Mouse (Mus musculus) intestine, postnatal 0 days (tissue): Measurements from ENCODE around the gene Tnnt1. TPM values are rescaled to one million over a fixed set of nuclear protein-coding genes. Genes with fewer than 3 reads are reported as not detected.
"Not testable (repeated sequence)": the region's sequence is repeated elsewhere in the genome, so short reads cannot be mapped to it uniquely, and the experiment has no call there.

Source experiments
- ATAC-seq: fragments of 200-750 bp; cut with Nextera tagmentation; 2 replicates; pipeline ENCODE4 v1.8.0; 2017; ENCODE audit warnings: mild to moderate bottlenecking, moderate TSS enrichment, moderate library complexity
- H3K27ac ChIP-seq: fragments of 300-500 bp; sonication (generic); 2 replicates; pipeline ENCODE4 v1.5.1; 2014; ENCODE audit warnings: mild to moderate bottlenecking, low read depth, low read length, moderate library complexity
- H3K27me3 ChIP-seq: fragments of 300-500 bp; sonication (generic); replicated peaks from 2 replicates; pipeline ENCODE4 v1.6.1; 2014; ENCODE audit warnings: low read length, mixed read lengths; ENCODE audit not compliant: control insufficient read depth, insufficient read depth
- H3K36me3 ChIP-seq: fragments of 300-500 bp; sonication (generic); 2 replicates; pipeline ENCODE4 v1.6.1; 2014; ENCODE audit warnings: mild to moderate bottlenecking, moderate library complexity; ENCODE audit not compliant: control insufficient read depth, insufficient read depth
- H3K4me1 ChIP-seq: fragments of 300-500 bp; sonication (generic); replicated peaks from 2 replicates; pipeline ENCODE4 v1.6.1; 2014; ENCODE audit warnings: antibody characterized with exemption, low read length, mixed read lengths; ENCODE audit not compliant: control insufficient read depth, insufficient read depth
- H3K4me2 ChIP-seq: fragments of 300-500 bp; sonication (generic); replicated peaks from 2 replicates; pipeline ENCODE4 v1.6.1; 2014; ENCODE audit warnings: low read depth, mild to moderate bottlenecking, moderate library complexity
- H3K4me3 ChIP-seq: fragments of 300-500 bp; sonication (generic); 2 replicates; pipeline ENCODE4 v1.5.1; 2014; ENCODE audit warnings: low read depth, low read length
- H3K9ac ChIP-seq: fragments of 300-500 bp; sonication (generic); 2 replicates; pipeline ENCODE4 v1.6.1; 2014; ENCODE audit warnings: mild to moderate bottlenecking, low read depth, low read length
- H3K9me3 ChIP-seq: fragments of 300-500 bp; sonication (generic); 2 replicates; pipeline ENCODE4 v1.6.1; 2016; ENCODE audit warnings: mixed run types; ENCODE audit not compliant: control insufficient read depth
- CTCF ChIP-seq: sonication (generic); IDR thresholded peaks from 2 replicates; pipeline ENCODE4 v1.5.1; 2016; ENCODE audit warnings: low read depth, mild to moderate bottlenecking, control low read depth, antibody characterized with exemption, moderate library complexity
- WGBS: fragments of 180-500 bp; shearing (Covaris S2); extraction: QIAGEN DNeasy Blood & Tissue Kit; methylation state at CpG from one replicate; pipeline ENCODE4 v1.1.7; 2014; 5-methylcytosine and 5-hydroxymethylcytosine counted together
- polyA plus RNA-seq: library from polyadenylated mRNA; unstranded; fragments of >200 nt; fragmentation: Nextera tagmentation; extraction: Ambion mirVana; gene quantifications from 2 replicates; pipeline ENCODE4 v1.2.1, GENCODE M21; 2015

Gene Tnnt1
- polyA plus RNA-seq, 1 experiment from 2014 or later, result 24.3 TPM

DNA sequence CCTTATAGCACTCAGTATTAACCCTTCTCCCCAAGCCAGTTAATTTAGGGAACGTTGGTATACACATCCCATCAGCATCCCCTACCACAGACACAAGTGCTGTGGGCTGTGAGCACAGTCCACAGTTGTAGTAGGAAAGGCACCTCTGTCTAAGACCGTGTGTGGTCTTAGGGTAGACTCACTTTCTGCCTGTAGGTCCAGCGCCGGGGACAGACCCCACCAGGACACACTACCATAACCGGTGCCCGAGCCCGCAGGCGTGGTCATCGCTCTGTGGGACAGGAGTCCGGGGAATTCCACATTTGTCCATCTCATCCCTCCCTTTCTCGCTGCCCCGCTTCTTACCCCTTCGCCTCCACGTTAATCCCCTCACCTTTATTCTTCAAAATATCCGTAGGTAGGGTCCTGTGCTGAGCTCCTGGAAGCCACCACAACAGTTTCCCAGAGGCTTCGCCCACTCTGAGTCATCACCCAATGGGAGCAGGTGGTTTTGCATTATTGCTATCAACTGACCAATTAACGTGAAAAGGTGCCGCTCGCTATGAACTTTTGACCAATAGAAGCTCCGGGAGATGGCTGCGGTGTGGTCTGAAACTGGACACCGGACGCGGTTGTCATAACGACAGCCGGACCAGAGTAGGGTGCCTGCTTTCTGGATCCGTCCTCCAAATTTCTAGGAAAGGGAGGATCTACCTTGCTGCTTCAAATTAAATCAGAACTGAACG is 16.0 kb upstream of the Tnnt1 start, which contains the start of gene Dnaaf3:
Dnaaf3 (minus strand) TSS at position 449 of the 725 bp plus-strand sequence.
- H3K4me3 ChIP-seq, result peak within 1 kb of the TSS; percentile 32
- WGBS, result 7% methylated on average over 28 of the region's 28 CpGs
- ATAC-seq, result peak; percentile 84
- H3K4me1 ChIP-seq, result 0 out of 2 replicates have a peak, but pooled peaks cover 4% of the 10 kb centered on the region
- no peaks in the 10 kb centered on the region for H3K27me3 ChIP-seq
- H3K9ac ChIP-seq, result 0 out of 2 replicates have a peak within 1 kb of the TSS, but pooled peaks have one; percentile 11
- no peak within 1 kb of the TSS for H3K27ac ChIP-seq
- no peak for TF ChIP-seq CTCF
- peak within 1 kb of the TSS; percentile 69 for H3K4me2 ChIP-seq
- no peaks in the 10 kb centered on the region for H3K9me3 ChIP-seq
- H3K36me3 ChIP-seq, result no peaks in the 10 kb centered on the region

DNA sequence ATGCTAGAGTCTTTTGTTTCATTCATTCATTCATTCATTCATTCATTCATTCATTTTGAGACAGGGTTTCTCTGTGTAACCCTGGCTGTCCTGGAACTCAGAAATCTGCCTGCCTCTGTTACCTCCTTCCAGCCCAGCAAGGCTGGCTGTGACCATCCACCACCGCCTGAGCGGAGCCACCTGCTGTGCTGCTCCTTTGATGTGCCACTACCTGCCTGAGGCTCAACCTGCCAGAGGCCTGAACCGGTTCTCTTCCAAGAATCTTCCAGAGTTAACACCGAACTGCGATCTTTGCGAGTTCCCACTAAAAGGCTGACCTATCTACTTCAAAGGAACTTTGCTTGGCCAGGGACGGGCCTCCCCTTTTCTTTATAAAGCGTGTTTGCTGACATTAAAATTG is 14.0 kb upstream of the Tnnt1 start:
- H3K4me2 ChIP-seq, H3K36me3 ChIP-seq, H3K27ac ChIP-seq, H3K27me3 ChIP-seq, H3K9ac ChIP-seq, H3K4me1 ChIP-seq, H3K9me3 ChIP-seq, H3K4me3 ChIP-seq, ATAC-seq: not testable (repeated sequence)
- 33% methylated on average over 7 of the region's 8 CpGs for WGBS

DNA sequence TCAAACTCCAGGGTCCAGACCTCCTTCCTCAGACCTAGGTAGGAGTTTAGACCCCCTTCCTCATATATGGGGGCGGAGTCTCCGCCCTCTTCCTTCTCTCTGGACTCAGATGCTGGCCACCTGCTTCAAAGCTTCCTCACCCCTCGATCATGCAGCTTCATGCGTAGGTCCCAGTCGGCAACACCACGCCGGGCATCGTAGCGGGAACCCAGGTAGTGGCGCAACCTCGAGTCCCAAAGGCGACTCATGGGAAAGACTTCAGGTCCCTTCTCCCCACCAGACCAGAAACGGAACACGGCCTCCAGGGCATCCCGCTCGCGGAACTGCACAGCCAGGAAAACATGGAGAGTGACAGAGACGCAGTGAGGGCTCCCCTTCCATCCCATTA is 11.1 kb upstream of the Tnnt1 start:
- H3K27me3 ChIP-seq, result no peaks in the 10 kb centered on the region
- H3K27ac ChIP-seq, result no peak overlapping the region
- no peak for ATAC-seq
- no peak for TF ChIP-seq CTCF
- H3K4me2 ChIP-seq, result peak overlapping the region; percentile 69
- no peak overlapping the region for H3K9ac ChIP-seq
- 0 out of 2 replicates have a peak, but pooled peaks cover 4% of the 10 kb centered on the region for H3K4me1 ChIP-seq
- no peak overlapping the region for H3K4me3 ChIP-seq
- no peaks in the 10 kb centered on the region for H3K9me3 ChIP-seq
- no peaks in the 10 kb centered on the region for H3K36me3 ChIP-seq
- WGBS, result 66% methylated on average over 18 of the region's 18 CpGs

DNA sequence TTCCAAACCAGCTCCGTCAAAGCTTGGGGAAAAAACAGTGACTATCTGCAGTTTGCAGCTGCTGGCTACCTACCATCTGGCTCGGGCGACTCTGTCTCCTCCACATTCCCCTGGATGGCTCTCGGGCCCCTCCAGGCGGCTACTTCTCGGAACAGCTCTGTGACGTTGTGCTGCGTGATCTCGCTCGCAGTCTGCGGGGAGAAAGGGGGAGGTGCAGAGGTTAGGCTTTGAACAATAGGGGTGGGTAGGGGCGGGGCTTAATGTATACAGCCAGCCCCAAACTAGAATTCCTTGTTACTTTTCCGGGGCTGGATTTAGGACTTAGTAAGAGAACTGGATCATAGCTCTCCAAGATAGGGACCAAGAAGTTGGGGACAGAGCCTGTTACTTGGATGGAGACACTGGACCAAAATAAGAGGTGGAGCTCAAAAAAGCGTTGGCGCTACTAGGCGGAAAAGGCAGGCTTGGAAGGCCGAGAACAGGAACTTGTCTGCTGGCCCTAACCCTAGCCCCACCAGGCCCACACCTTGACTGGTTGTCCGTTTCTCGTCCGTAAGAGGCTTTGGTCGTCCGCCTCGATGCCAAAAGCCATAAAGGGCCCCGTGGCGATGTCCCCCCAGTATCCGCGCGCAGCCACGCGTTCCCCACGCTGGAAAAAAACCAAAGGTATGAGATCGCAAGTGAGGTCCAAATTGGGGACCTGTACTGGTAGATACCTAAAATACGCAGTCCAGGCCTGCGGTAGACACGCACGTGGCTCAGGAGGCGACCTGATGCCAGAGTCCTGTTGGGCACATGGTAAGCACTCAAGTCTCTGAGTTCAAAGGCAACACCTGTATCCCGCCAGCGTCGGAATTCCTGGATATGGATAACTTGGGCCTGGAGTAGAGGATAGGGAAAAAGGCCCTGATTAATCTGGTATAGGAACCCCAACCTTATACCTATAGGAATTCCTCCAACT is 10.4 kb upstream of the Tnnt1 start:
- peak; percentile 86 for ATAC-seq
- no peaks in the 10 kb centered on the region for H3K4me1 ChIP-seq
- TF ChIP-seq CTCF, result peak; percentile 92
- peak overlapping the region; percentile 23; the same call in 1 of the 2 replicates for H3K9ac ChIP-seq
- H3K27ac ChIP-seq, result no peak overlapping the region
- peak overlapping the region; percentile 30 for H3K4me3 ChIP-seq
- 27% methylated on average over 40 of the region's 40 CpGs for whole genome bisulfite sequencing
- H3K9me3 ChIP-seq, result no peaks in the 10 kb centered on the region
- no peaks in the 10 kb centered on the region for H3K36me3 ChIP-seq
- H3K4me2 ChIP-seq, result peak overlapping the region; percentile 69
- no peaks in the 10 kb centered on the region for H3K27me3 ChIP-seq

DNA sequence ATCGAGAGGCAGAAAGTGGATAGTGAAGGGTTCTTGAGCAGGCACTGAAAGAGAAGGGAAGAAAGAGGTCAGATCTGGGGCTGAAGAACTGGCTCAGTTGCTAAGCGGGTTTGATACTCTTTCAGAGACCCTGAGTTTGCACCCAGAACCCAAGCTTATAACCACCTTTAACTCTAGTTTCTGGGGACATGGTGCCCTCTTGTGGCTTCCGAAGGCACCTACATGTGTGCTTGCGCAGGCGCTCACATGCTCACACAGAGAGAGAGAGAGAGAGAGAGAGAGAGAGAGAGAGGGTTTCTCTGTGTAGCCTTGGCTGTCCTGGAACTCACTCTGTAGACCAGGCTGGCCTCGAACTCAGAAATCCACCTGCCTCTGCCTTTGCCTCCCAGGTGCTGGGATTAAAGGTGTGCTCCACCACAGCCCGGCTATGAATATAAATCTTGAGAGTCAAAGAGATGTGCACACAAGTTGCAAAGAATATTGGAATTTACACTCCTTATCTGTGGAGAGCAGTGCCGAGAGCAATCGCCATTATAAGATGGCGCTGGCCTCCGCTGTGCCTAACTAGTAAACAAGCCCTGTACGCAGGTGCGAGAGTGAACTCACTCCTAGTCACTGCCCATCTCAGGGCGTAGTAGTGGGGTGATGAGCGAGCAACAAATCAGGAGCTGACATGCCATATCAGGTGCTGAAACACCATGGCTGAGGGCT is 8.2 kb upstream of the Tnnt1 start, which contains the start of gene Tnni3:
Tnni3 (minus strand) TSS at position 18 of the 711 bp plus-strand sequence.
- not testable (repeated sequence) for H3K27ac ChIP-seq, H3K9ac ChIP-seq, H3K36me3 ChIP-seq, ATAC-seq, H3K9me3 ChIP-seq, H3K4me2 ChIP-seq, H3K4me1 ChIP-seq, H3K4me3 ChIP-seq, H3K27me3 ChIP-seq
- peak; percentile 82 for TF ChIP-seq CTCF
- 66% methylated on average over 15 of the region's 15 CpGs for WGBS
